Mouse (Mus musculus) cerebellum, adult 9-10 months (tissue): ENCODE results near the gene Trim80.
"Not testable (repeated sequence)": the region's sequence is repeated elsewhere in the genome, so short reads cannot be mapped to it uniquely, and the experiment has no call there.

Source experiments
- DNase-seq: peaks from one replicate; pipeline ENCODE4 v3.0.0; 2022

Trim80 gene

DNA sequence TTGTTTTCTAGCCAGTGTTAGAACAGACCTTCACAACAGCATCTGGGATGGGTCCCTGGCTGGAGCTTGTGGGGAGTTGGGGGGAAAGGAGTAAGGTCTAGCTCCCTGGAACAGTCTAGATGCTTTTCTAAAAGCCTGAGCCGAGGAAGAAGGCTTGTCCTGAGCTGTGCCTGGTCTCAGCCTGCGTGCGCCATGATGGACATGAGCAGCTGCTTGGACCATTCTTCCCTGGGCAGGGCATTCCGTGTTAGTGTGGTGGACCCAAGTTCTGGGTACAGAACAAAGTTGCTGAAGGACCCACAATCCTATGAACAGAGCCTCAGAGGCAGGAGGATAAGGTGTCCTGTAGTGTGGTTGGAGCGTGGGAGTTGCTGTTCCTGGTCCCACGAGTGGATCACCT is 9.8 kb upstream of the Trim80 start:
- DNase-seq = peak; percentile 23

DNA sequence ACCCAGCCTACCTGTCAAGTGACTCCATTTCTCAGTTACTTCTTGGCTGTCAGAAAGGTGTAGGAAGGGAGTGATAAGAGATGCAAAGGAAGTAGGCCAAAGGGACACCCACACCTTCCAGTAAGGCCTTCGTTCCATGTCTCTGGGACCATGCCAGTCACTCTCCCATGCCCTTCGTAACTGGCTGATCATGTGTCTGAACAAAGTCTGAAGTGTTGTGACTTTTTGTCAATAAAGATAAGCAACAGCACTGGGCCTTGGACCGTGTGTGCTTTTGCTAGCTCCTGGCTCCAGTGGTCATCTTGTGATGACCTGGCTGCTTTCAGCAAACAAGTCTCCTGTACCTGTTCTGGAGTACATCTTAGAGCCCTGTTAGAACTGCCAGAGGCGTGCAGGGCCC is 7.5 kb upstream of the Trim80 start:
- DNase-seq = peak; percentile 25

DNA sequence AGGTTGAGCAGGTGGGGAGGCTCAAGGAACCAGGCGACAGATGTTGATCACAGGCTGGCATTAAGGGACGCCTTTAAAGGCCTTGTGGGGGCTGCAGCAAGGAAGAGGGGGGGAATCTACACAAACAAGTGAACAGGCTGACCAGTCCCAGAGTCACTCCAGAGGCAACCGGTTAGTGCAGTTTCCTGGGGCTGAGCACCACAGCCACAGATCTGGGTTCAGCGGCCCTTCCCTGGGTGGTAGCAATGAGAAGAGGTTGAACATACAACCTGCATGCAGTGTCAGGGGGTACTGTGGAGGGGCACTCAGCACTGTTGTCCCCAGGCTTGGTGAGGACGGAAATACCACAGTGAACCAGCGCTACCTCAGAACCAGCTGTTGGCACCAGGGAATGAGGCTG is 7.0 kb upstream of the Trim80 start:
- DNase-seq = no peak

DNA sequence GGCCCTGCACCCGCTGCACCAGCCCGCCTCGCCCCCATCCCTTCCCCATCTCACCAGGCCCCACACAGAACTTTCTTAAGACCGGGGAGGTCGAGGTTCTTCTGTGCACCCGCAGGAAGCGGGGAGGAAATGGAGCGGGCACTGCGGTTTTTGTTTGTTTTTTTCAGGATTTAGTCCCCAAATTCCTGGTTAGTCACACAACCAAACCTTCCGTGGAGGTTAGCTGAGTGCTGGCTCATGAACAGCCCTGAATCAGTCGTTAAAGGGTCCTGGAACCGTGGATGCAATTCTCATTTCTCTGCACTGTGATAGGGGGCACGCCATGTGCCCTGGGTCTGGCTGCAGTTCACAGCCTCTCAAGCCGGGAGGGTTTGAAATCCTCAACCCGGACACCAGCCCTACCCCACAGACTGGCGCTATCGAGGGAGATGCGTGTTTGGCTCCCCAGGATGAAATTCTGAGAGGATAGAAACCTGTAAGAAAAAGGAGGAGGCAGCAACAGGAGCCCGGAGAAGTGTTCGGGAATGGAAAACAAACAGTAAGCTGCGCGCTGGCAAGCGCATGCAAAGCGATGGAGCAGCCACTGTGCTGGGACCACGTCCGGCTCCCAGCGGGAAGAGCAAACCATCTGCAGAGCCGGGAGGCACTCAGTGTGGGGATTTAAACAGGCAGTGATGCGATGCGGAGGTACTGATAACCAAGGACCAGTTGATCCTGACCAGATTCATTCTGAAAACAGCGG is 4.6 kb upstream of the Trim80 start:
- DNase-seq = peak; percentile 78

DNA sequence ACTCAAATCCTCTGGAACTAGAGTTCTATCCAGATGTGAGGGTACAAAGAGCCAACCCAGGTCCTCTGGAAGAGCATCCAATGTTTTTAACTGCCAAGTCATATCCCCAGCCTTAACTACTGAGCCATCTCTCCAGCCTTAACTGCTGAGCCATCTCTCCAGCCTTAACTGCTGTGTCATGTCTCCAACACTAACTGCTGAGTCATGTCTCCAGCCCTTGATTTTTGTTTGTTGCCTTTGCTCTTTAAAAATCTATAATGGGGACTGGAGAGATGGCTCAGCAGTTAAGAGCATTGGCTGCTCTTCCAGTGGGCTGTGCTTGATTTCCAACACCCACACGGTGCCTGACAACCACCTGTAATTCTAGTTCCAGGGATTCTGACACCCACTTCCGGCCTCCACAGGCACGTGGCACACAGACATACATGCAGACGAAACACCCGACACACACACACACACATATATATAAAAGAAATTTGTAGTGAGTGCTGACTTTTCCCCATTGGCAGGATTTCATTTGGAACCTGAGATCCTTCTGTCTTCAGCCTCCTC is 2.7 kb upstream of the Trim80 start:
- DNase-seq = no peak

DNA sequence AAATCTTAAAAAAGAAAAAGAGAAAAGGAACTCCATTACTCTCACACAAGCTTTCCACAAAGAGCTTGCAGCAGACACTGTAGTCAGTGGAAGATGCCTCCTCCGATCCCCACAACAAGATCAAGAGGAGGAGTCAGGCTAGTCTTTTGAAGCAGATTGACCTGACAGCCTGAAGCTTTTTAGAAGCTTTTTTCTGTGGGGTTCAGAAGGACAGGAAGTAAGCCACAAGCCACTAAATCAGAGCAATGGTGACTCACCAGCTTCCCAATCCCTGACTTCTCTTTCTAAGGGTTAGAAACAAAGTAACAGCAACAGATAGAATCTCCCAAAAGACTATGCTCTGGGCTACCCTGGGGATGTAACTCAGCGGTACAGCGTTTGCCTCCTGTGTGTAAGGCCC is 1.0 kb upstream of the Trim80 start:
- DNase-seq = no peak

DNA sequence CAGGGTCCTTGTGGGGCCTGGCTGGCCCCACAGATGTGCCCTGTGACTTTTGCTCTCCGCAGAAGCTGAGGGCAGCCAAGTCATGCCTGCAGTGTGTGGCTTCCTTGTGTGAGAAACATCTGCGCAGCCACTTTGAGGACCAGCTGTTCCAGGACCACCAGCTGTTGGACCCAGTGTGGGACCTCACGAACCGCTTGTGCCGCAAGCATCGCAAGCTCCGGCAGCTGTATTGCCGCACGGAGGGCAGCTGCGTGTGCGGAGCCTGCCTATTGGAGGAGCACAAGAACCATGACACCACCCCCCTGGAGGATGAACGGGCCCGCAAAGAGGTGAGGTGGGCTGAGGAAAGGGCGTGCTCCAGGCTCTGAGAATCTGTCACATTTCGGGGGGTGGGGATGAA is 1.1 kb downstream of the Trim80 start:
- no peak for DNase-seq

DNA sequence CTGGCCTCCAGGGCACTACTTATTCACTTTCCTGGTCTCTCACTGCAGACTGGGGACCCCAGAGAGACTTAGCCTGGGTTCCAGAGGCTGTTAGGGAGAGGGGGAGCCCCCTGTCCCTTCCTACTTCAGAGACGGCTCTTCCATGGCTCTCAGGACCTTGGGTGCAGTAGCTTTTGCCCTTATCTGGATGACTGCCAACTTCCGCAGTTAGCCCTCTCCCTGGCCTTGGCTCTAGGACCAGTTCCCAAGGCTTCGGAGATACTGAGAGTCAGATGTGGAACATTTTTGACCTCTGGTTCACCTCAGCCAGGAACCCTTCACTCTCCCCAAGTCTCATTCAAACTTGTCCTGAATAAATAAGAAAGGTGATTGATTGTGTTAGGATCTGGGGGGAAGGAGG is 6.6 kb downstream of the Trim80 start:
- no peak for DNase-seq

DNA sequence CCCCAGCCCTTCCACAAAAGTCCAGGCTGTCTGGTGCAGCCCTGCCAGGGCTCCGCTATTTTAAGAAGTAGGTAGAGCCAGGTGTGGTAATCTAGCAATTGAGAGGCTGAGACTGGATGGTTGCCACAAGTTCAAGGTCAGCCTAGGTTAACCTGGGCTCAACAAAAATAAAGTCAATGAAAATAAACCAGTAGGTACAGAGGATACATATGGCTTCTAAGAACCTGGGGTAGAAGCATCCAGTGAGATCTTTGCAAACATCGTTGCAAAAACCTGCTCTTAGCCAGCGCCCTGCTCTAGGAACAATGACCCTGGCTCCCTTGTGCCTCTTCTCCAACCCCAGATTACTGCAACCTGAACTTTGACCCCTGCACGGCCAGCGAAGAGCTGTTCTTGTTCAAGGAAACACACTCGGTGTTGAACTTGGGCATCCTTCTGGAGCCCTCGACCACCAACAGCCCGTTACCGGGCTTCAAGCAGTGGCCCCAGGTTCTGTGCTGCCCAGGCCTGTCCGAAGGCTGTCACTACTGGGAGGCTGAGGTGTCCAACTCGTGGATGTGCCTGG is 7.1 kb downstream of the Trim80 start:
- no peak for DNase-seq

DNA sequence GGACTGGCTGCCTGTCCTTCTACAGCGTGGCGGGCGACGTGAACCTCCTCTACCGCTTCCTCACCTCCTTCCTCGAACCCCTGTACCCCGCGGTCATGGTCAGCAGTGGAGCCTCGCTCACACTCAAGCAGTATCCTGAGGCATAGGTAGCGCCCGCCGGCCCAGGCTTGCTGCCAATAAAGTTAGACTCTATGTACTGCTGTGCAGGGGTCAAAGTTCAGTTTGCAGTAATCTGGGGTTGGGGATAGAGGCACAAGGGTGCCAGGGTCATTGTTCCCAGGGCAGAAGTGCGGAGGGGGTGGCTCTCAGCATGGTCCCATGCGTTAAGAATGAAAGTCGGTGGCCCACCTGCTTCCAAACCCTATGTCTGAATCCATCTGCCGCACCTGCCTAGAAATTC is 7.7 kb downstream of the Trim80 start:
- no peak for DNase-seq

DNA sequence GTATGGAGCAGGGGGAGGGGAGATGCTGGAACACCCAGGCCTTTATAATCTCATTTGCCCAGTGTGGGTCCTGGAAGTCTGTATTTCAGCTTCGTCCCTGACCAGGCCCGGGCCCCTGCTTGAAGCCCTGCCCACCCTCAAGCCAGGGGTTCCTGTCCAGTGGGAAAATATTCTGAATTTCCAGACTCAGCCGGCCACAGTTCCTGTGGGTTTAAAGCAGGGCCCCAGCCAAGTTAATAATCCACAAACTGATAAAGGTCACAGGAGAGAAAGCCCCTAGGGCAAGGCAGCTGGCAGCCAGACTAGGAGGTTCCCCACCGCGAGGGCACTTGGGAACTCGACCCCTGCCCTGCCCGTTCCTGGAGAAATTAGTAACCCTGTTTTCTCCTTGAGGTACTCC is 8.7 kb downstream of the Trim80 start:
- DNase-seq = no peak

DNA sequence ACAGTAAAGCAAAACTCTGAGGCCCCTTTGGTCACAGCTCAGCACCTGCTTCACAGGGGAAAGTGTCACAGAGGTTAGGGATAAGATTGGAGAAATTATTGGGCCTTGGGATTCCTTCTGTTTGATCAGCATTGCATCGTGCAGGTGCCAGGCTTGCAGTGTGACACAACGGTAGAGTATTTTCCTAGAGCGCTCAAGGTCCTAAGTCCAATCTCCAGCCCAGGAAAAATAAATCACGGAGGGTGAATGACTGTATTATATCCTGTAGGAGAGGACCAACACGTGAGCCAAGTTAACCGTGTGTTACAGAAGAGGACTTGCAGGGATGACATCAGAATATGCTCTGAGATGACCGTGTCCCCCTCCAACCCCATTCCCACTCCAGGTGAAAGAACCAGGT is 9.8 kb downstream of the Trim80 start:
- no peak for DNase-seq

DNA sequence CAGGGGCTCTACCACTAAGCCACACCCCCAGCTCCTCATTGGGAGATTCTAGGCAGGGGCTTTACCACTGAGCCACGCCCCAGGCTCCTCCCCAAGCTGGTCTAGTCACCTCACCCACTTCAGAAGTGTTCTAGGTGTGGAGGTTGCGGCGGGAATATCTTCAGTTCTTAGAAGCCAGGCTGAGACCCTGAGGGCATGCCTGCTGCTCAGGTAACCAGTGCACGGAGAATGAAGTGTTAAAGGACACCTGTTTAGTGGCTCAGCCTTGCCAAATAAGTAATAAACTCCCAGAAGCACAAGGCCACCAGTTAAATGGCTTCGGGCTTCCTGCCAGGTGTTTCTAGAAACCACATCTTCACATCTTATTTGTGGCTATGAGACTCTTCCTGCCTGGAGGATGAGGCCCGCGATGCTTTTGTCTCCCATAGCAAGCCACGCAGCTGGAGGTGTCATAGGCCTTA is 11.5 kb downstream of the Trim80 start:
- DNase-seq = no peak

DNA sequence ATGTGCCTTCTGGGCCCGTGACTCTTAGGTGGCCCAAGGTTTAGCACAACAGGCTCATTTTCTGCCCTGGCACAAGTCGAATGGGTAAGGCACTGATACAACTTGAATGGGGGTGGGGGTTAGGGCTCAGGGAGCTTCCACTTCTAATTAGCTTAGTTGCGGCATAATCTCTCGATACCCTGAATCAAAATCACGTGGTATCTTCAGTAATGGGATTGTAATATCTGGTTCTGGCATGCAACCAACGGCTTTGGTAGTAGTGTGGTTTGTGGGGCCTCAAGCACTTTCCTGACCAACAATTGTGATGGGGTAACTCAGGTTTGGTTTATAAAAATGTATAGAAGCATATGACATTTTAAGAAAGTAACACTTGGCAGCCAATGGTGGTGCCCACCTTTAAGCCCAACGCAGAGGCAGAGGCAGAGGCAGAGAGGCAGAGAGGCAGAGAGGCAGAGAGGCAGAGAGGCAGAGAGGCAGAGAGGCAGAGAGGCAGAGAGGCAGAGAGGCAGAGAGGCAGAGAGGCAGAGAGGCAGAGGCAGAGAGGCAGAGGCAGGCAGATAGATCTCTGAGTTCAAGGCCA is 12.0 kb downstream of the Trim80 start:
- no peak for DNase-seq

DNA sequence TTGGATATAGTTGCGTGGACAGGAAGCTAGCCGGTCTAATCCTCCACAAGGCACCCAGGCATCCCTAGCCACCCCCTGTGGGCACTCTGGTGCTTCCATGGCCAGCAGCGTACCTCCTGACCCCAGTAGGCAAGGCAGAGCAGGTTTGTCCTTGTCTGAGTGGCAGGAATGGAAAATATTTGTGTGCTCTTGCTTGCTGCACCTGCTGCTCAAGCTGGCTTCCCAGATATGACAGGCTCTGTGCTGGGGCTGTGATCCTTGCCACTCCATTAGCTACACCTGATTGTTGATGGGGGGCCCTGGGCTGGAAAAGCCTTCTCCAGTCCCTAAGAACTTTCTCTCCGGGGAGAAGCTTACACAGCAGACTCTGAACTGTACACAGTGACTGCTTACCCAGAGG is 13.0 kb downstream of the Trim80 start:
- DNase-seq = no peak

DNA sequence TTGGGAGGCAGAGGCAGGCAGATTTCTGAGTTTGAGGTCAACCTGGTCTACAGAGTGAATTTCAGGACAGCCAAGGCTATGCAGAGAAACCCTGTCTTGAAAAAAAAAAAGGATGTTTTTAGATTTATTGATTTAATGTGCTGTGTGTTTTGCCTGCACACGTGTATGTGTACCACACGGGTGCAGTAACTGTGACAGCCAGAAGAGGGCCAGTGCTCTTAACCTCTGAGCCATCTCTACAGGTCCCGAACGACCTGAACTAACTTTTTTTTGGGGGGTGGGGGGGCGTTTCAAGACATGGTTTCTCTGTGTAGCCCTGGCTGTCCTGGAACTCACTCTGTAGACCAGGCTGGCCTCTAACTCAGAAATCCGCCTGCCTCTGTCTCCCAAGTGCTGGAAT is 14.5 kb downstream of the Trim80 start:
- DNase-seq = not testable (repeated sequence)

DNA sequence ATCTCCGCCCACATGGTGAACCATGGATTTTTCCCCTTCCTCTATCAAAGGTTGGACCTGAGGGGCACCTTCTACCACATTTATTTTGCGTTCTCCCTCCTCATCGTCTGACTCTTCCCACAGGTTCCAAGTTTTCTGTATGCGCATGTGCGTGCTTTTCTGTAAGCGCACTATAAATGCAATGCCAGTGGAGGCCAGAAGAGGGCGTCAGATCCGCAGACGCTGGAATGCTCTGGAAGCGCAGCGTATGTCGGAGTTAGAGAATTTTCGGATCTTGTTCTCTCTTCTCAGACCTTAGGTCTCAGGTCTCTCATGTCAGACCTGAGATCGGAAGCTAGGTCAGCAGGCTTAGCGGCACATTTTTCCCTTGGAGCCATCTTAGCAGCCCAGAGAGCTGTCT is 15.3 kb downstream of the Trim80 start:
- no peak for DNase-seq

DNA sequence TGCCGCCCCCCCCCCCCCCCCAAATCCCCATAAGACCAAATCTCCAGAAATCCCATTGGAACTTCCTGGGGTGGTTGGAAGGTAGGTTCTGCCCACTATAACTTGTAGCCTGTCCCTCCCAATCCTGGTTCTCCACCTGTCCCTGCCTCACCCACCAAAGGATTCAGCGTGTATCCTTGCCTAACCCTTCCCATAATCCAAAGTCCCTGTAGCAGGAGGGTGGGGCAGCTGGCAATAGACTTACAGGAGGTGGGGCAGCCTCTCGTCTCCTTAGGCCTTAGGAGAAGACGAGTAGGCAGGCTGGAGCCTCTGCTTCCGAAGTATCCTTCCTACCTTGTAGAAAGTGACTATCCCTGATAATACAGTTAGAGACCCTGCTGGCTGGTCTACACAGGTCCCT is 15.8 kb downstream of the Trim80 start:
- no peak for DNase-seq

DNA sequence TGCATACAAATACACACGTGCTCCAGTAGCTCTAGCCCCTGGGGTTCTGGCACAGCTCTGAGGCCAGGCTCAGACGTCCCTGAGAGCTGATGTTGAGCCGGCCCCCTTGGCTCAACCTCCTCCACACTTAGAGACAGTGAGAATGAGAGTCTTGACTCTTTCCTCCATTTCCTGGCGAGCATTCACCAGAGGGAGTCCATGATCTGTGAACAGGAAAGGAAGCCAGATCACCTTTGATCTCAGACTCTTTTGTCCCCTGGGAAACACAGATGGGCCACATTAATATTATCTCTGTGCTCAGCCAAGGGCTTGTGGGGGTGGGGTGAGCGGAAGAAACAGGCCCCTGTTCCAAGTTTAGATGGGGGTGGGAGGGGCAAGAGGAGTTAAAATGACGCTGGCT is 17.1 kb downstream of the Trim80 start:
- no peak for DNase-seq

DNA sequence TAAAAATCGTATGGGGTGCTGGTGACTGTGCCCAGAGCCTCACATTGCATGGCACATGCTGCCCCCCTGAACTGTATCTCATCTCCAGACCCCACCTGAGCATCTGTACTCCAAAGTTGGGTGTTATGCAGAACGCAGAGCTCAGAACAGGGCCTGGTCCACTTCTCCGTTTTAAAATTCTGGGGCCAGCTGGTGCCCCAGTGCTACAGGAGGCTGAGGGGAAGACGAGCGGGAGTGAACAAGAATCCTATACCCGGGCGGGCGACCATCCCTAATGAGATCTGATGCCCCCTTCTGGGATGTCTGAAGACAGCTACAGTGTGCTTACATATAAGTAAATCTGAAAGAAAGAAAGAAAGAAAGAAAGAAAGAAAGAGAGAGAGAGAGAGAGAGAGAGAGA is 20.6 kb downstream of the Trim80 start:
- no peak for DNase-seq

DNA sequence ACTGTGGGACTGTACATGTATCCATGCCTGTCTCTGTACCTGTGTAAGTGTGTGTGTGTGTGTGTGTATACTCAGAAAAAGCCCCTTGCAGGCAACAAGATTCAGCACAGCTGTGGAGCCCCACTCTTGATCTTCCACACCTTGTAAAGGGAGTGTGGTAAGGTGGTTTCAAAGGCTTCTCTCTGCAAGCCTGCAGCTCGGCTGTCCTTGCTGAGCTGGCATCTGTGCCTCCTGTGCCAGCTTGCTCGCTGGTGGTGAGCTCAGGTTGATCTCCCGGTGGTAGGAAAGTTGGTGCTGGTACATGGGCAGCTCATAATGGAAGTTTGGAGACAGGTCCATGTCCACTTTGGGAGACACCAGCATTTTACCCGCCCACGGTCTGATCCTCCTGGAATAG is 21.5 kb downstream of the Trim80 start:
- no peak for DNase-seq

DNA sequence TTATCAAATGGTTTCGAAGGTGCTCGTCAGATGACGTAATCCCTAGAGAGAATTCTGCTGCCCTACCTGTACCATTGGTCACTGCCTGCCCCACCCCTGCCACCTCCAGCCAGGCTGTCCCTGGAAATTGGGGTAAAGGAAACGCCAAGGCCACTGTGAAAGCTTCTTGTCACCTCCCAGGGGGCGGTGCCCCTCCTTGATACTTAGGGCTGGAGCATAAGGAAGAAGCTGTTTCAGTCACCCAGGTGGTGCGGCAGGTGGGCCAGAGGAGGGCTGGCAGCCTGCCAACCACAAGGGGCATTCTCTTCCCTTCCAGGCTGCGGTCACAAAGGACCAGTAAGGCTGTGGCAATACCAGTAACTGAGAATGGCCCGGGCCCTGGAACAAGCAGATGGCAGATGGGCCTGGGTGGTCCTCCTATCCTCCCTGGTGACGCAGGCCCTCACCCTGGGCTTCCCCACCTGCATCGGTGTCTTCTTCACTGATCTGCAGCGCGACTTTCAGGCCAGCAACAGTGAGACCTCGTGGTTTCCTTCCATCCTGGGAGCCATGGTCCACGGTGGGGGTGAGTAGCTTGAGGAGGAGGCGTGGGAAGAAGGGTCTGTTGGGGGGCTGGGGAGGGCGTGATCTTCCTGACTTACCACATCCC is 22.0 kb downstream of the Trim80 start, which contains the start of gene Slc16a5:
Gene Slc16a5 (plus strand): TSS at position 232 of the 649 bp plus-strand sequence.
- DNase-seq = no peak

DNA sequence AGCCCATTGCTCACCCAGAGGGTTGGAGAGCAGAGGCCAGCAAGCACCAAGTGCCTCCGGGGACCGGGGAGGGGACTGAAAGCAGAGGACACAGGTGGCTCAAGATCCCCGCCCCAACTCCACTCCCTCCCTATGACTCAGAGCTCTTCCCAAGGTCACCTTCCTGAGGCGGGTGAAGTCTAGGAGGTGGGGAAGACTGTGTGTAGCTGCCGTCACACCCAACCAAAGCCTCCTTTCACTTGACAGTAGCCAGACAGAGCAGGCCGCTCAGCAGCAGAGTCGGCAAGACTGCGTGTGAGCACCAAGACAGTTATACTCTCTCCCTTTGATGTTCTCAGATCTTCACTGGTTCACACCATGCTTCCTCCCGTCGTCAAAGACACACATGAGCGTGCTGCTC is 23.1 kb downstream of the Trim80 start:
- DNase-seq = no peak

DNA sequence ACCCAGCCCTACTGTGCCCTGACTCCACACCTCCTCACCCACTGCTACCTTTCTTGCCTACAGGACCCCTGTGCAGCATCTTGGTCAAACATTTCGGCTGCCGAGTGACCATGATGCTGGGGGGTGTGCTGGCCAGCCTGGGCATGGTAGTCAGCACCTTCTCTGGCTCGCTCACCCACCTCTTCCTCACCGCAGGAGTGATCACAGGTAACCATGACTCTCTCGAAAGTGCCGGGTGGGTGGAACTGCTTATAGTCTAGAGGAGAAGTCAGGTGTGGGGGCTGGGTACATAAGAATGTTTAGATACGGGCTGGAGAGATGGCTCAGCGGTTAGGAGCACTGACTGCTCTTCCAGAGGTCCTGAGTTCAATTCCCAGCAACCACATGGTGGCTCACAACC is 24.5 kb downstream of the Trim80 start:
- DNase-seq = no peak
